Mouse (Mus musculus): ENCODE measurements at regions not wholly inside any gene's neighbourhood (a gene's known extent, or its start where the extent isn't known, plus 50 kb on each side); places are given as distances from the start of the nearest gene placed in this dataset.

- TF ChIP-seq CTCF (IDR thresholded peaks at IDR 0.05; ENCODE audit: low read depth) = no peak
- no peak for TF ChIP-seq EP300 (IDR thresholded peaks at IDR 0.05; ENCODE audit: low read depth)
These were observed 115.0 kb upstream of the Mrpl21 start for GRCm38 (mm10) chr19:3167683-3168082.

All from liver, embryonic 14.5 days (tissue).